8 mouse cellular contexts compared by ENCODE assay signal in the genomic region with DNA sequence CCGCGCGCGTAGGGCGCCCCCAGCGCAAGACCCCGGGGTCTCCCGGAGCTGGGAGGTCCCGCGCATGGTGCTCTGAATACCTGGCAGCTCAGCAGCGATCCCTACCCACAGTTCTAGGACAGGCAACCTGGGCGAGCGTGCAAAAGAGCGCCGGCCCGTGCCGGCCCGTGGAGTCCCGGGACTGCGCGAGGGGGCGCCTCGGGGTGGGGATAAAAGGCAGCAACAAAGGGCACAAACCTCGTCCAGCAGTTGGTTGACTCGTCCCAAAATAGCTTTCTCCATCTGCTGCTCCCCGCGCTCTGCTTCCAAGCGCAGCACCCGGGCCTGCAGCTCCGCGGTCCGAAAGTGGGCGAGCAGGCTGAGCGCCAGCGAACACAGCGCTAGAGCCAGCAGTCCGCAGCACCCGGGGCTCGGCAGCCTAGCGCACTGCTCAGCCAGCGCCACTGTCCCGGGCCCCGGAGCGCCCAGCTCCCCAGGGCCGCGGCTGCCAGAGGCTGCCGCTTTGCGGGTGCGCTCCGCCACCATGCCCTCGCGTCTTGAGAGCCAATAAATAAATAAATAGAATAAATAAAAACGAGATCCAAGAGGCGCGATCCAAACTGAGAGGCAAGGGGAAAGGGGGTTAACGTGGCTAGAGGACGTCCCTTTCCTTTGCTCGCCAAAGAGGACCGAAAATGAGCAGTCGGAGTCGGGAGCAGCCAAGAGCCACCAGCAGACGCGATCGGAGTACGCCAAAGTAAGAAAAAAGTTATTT. TPM values are rescaled to one million over a fixed set of nuclear protein-coding genes. Genes with fewer than 3 reads are reported as not detected.
DNase-seq lines count a peak whose midpoint lies in the region; ATAC-seq and TF ChIP-seq lines count a peak whose summit lies in the region.

No protein-coding gene starts in this region.

- peak overlapping the region; percentile 81 for H3K9ac ChIP-seq in heart, embryonic 13.5 days

- no peaks in the 10 kb centered on the region for H3K4me1 ChIP-seq in lung, adult 2 months (ENCODE audit: control insufficient read depth, insufficient read depth, low read length)
- H3K4me1 ChIP-seq in heart, embryonic 13.5 days: peaks cover 48% of the 10 kb centered on the region

- peak overlapping the region; percentile 92 for H3K4me2 ChIP-seq in heart, embryonic 13.5 days

- H3K27me3 ChIP-seq in heart, embryonic 13.5 days (replicated peaks): peaks cover 57% of the 10 kb centered on the region

- no peak for TF ChIP-seq CTCF in lung, adult 2 months (IDR thresholded peaks at IDR 0.05; ENCODE audit: insufficient read depth, low read length)
- TF ChIP-seq CTCF in layer of hippocampus, adult 2 months (conservative IDR thresholded peaks at IDR 0.05): no peak

- H3K4me3 ChIP-seq in lung, adult 2 months (replicated peaks; ENCODE audit: extremely low read depth, low read depth, low read length): peak overlapping the region; percentile 47
- peak overlapping the region; percentile 67 for H3K4me3 ChIP-seq in heart, embryonic 13.5 days
- H3K4me3 ChIP-seq in layer of hippocampus, adult 2 months: peak overlapping the region; percentile 50

- ATAC-seq in heart, embryonic 13.5 days (ENCODE audit: extremely low read depth, insufficient number of reproducible peaks, low FRiP score, low TSS enrichment): no peak; the same call in 1 of the 2 replicates

- H3K27ac ChIP-seq in heart, embryonic 13.5 days (replicated peaks): peak overlapping the region; percentile 22
- H3K27ac ChIP-seq in layer of hippocampus, adult 2 months: no peak overlapping the region

- TF ChIP-seq POLR2A in lung, adult 2 months (IDR thresholded peaks at IDR 0.05; ENCODE audit: borderline replicate concordance, extremely low read depth, low read depth, low read length): no peak

- no peaks in the 10 kb centered on the region for H3K36me3 ChIP-seq in heart, embryonic 13.5 days

- 1% methylated on average over 65 of the region's 65 CpGs for WGBS in lung, adult 2 months
- under 1% methylated on average over 65 of the region's 65 CpGs for WGBS in heart, embryonic 13.5 days

- DNase-seq in lung, adult 2 months: no peak
- no peak for DNase-seq in lung, adult 18-20 months
- DNase-seq in cerebellum, postnatal 36 days: peak; percentile 30 to 40
- DNase-seq in layer of hippocampus, adult 2 months (ENCODE audit: low spot score in 2 of 2): no peak
- peak; percentile 41 to 67 for DNase-seq in lung, postnatal 4 days
- peak; percentile 52 for DNase-seq in right cerebral cortex, postnatal 25 days
- no peak for DNase-seq in spleen, postnatal 10 days (ENCODE audit: low spot score in 2 of 2)

- 0 out of 2 replicates have a peak, but pooled peaks cover 4% of the 10 kb centered on the region for H3K9me3 ChIP-seq in heart, embryonic 13.5 days

RNA-seq across cellular contexts. Expression of a gene that starts 0.6 kb away (rescaled TPM):
- 24.7 and 25.3 TPM in 2 replicates for polyA plus RNA-seq in lung, adult 2 months (2012; rRNA removed)
- 11.1 and 12.5 TPM in 2 replicates for polyA plus RNA-seq in heart, embryonic 13.5 days (2015; fragmentation: Nextera tagmentation; extraction: Ambion mirVana)
- total RNA-seq in layer of hippocampus, adult 2 months (2021): 1 to 10 TPM; 1.1 to 1.5 TPM

Comparison
In these comparisons a context has a peak if more than half of its experiments do, and no peak if none do; other contexts are left out.
1. DNase-seq: peak in cerebellum, postnatal 36 days (2 of 2), lung, postnatal 4 days (2 of 2) and right cerebral cortex, postnatal 25 days (single experiment); none in lung, adult 2 months (single experiment), lung, adult 18-20 months (0 of 2), layer of hippocampus, adult 2 months (0 of 2) and spleen, postnatal 10 days (0 of 2).
2. Peak in every context shown above with its lines, with median percentiles within 50 percentile points of each other: H3K4me3 ChIP-seq.